Mouse (Mus musculus) cortical plate, adult 2 months (tissue): ENCODE data around the gene Foxn3. TPM values are rescaled to one million over a fixed set of nuclear protein-coding genes. Genes with fewer than 3 reads are reported as not detected.

Experiments
- H3K27ac ChIP-seq: fragments of 200-500 bp; 2 replicates; pipeline ENCODE4 v1.5.1; 2012; ENCODE audit warnings: low read length, control low read depth, inconsistent platforms; ENCODE audit not compliant: insufficient read depth
- H3K4me1 ChIP-seq: fragments of 200-500 bp; 2 replicates; pipeline ENCODE4 v1.6.1; 2011; ENCODE audit warnings: low read length; ENCODE audit not compliant: control insufficient read depth, insufficient read depth
- H3K4me3 ChIP-seq: fragments of 200-500 bp; 2 replicates; pipeline ENCODE4 v1.5.1; 2011; ENCODE audit warnings: mild to moderate bottlenecking, low read length, control low read depth; ENCODE audit not compliant: insufficient read depth
- CTCF ChIP-seq: fragments of 200-500 bp; IDR thresholded peaks from 2 replicates; pipeline ENCODE4 v1.5.1; 2011; ENCODE audit warnings: mild to moderate bottlenecking, control low read depth, low read length; ENCODE audit not compliant: insufficient read depth; ENCODE audit errors: extremely low read depth
- POLR2A ChIP-seq: fragments of 200-500 bp; IDR thresholded peaks from 2 replicates; pipeline ENCODE4 v1.6.1; 2011; ENCODE audit warnings: mild to moderate bottlenecking, low read length, control low read depth; ENCODE audit not compliant: insufficient read depth; ENCODE audit errors: extremely low read depth
- polyA plus RNA-seq: library from polyadenylated mRNA; depleted of rRNA; stranded (reverse); fragments of >200 nt; gene quantifications from 2 replicates; pipeline ENCODE4 v1.2.3, GENCODE M21; 2012

Foxn3 gene
- polyA plus RNA-seq, 1 experiment: 24.9 TPM

DNA sequence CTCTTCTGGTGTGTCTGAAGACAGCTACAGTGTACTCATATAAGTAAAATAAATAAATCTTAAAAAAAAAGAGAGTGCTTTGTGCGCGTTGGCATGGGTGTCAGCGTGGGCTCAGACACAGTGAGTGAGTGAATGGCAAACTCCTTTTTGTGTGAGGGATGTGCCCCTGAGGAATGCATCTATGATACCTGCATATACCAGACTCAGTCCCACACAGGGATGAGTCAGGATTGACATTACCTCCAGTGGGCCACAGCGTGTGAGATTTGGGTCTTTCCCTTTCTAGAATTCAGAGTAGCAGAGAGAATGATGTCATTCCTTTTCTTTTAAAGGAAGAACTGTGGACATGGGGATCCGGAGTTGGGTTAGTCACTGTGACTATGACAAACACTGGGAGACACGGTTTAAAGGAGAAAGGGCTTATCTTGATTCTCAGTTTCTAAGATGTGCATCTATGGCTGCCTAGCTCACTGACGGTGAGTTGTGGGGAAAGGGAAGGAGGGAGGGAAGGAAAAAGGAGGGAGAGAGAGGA, 380.1 kb downstream of the Foxn3 start:
- H3K4me1 ChIP-seq: peaks cover 1% of the 10 kb centered on the region
- no peak overlapping the region for H3K27ac ChIP-seq
- H3K4me3 ChIP-seq: no peak overlapping the region
- TF ChIP-seq POLR2A: no peak
- no peak for TF ChIP-seq CTCF

DNA sequence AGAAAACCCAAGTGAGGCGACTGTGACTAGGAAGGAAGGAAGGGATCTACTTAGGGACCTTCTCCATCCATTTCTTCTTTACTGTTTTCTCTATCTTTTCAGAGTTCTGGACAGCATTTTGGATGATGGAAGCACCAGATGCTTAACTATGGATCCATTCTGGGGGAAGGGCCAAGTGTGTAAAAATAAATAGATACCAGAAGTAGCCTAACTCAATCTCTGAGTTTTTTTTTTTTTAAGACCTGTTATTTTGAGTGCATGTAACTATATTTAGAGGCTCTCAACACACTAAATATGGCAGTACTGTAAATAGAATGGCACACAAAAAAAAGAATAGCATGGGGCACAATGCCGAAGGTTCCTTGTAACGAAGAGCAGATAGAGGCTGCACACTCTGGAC, 381.0 kb downstream of the Foxn3 start:
- H3K4me1 ChIP-seq: peaks cover 1% of the 10 kb centered on the region
- TF ChIP-seq POLR2A (no peak), CTCF (no peak)
- no peak overlapping the region for H3K4me3 ChIP-seq
- no peak overlapping the region for H3K27ac ChIP-seq

DNA sequence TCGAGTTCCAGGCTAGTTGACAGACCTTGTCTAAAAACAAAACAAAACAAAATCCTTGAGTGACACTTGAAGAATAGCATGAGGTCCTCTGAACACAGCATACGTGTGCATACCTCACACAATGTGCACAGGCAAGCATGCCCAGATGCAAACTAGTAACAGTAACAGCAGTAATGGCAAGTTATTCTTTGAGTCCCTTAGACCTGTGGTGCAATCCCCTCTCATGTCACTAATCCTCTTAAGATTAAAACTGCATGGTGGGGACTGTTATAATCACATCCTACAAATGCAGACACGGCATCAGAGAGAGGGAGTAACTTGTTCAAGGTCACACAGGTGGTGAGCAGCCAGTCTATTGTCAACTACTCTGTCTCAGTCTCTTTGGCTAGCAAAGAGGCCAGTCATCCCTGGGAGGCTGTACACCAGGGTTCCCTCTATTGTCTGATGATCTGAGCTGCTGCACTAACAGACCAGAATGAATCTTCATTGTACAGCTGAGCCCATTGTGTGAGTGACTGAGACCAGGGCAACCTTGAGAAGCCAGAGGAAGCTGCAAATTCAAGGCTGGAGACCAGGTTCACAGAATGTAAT, 383.1 kb downstream of the Foxn3 start:
- H3K4me1 ChIP-seq: peaks cover 1% of the 10 kb centered on the region
- TF ChIP-seq POLR2A: no peak
- TF ChIP-seq CTCF: no peak
- H3K4me3 ChIP-seq: no peak overlapping the region
- H3K27ac ChIP-seq: no peak overlapping the region

DNA sequence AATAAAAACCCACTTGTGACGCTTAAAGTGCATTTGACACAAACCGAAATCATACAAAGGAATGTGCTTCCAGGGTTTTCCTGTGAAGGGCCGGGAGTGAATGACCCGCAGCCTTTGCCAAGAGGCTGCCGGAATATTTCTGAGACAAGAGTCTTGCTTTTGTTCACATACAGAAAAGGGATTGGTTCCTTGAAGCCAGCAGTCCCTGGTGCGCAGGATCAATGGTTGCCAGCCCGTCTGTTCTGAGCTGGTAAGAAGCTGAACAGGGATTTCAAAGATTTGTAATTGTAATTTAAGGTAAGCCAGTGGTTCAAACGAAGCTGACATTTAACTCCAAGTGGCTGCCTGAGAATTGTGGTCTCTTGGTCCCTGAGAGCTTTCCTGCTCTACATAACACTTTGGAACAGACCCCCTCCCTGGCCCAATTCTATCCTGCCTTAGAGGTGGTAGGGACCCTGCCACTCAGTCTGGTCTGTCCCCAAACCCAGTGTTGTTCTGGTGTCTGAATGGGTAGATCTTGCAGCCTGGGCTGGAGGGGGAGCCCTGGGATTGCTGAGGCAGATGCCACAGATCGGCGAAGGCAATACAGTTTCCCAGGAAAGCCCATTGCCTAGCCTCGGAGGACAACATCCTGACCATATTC, 388.3 kb downstream of the Foxn3 start:
- Histone ChIP-seq H3K4me3 (no peak overlapping the region), H3K4me1 (no peaks in the 10 kb centered on the region), H3K27ac (no peak overlapping the region)
- TF ChIP-seq POLR2A: no peak
- no peak for TF ChIP-seq CTCF

DNA sequence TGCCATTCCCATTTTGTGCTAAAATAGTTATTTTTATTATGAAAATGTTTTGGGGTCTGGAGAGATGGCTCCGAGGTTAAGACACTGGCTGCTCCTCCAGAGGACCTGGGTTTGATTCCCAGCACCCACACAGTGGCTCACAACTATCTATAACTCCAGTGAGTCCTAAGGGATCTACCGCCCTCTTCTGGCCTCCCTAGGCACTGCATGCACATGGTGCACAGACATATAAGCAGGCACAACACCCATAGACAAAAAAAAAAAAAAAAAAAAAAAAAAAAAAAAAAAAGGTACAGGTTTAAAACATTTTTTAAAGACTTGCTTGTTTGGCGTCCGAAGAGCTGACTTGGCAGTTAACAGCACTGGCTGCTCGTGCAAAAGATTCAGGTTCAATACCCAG, 391.2 kb downstream of the Foxn3 start:
- Histone ChIP-seq H3K4me3 (no peak overlapping the region), H3K4me1 (no peaks in the 10 kb centered on the region), H3K27ac (no peak overlapping the region)
- no peak for TF ChIP-seq CTCF
- no peak for TF ChIP-seq POLR2A

DNA sequence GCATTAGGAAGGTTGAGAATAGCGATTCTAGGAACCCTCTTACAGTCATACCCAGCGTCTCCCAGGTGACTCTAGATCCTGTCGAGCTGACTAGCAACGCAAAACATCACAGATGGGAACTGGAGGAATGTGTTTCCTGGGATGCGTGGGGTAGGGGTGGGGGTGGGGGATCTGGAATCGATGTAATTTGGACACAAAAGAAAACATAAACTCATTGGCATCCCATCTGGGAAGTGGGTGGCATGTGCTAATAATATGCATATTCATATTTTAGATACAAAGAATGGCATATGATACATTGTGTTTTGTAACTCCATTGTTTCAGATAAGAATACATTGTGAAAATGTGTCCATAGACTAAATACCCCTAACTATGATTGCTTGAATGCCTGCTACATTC, 393.5 kb downstream of the Foxn3 start:
- Histone ChIP-seq H3K27ac (no peak overlapping the region), H3K4me3 (no peak overlapping the region), H3K4me1 (no peaks in the 10 kb centered on the region)
- TF ChIP-seq CTCF (no peak), POLR2A (no peak)

DNA sequence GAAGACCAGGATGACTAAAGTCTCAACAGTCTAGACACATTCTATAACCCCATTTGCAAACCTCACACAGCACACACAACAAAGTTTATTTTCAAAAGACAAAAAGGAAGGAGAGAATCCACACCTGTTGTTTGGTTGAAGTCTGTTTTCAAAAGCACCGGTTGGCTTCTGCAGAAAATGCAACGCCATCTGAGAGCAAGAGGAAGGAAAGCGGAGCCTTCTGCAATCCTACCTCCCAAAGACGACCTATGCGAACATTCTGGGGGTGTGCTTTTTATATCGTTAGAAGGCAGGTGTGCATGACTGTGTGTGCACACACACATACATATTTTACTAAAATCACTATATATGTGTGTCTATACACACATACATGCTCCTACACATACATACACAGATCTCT, 397.3 kb downstream of the Foxn3 start:
- no peak overlapping the region for H3K4me3 ChIP-seq
- TF ChIP-seq POLR2A (no peak), CTCF (no peak)
- H3K27ac ChIP-seq: no peak overlapping the region
- H3K4me1 ChIP-seq: no peaks in the 10 kb centered on the region; the same call in 1 of the 2 replicates

DNA sequence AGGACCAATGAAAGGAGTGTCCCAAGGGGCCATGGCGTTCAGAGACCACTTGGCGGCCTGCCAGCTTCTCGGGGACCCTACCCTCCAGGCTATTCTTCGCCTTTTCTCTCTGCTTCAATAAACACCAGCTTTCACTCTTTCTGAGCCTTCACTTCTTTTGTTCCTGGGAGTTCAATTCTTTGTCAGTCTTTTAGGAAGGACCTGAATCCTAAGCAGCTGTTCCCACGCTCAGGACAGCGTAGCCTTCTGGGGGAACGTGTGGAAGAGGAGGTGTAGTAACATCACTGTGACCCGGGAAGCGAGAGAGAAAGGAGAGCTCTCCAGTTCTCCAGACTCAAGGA, 400.1 kb downstream of the Foxn3 start:
- no peak overlapping the region for H3K4me3 ChIP-seq
- TF ChIP-seq POLR2A: no peak
- no peak for TF ChIP-seq CTCF
- H3K27ac ChIP-seq: no peak overlapping the region
- no peaks in the 10 kb centered on the region; the same call in 1 of the 2 replicates for H3K4me1 ChIP-seq

DNA sequence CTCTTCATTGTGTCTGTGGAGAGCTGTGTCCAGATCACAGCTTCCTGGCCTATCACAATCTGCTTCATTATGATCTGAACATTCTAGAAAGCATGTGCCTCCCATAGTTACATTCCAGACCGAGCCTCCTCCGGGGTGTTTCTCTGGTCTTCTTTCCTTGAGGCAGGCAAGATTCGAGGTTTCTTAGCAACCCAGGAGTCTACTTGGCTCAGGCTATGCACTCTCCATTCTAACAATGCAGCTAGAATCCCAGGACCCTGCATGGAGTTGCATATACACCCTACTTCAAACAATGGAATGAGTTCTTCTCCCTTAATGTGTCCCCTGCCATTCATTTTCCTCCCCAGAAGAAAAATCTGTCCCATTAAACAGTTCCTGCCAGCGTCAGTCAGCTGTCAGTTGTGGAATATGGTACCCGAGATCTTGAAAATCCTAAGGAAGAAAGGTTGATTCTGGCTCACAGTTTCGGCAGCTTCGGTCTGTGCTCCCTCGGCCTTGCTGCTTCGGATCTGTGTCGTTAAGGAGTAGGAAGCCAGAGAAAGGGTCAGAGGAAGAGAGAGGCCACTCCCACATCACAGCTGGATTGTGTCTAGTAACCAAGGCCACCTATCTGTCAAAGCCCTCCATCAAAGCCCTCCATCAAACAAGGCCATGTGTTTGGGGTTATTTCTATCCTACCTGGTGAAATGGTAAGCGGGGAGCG, 400.6 kb downstream of the Foxn3 start:
- no peaks in the 10 kb centered on the region; the same call in 1 of the 2 replicates for H3K4me1 ChIP-seq
- H3K27ac ChIP-seq: no peak overlapping the region
- TF ChIP-seq CTCF: no peak
- TF ChIP-seq POLR2A: no peak
- H3K4me3 ChIP-seq: no peak overlapping the region

DNA sequence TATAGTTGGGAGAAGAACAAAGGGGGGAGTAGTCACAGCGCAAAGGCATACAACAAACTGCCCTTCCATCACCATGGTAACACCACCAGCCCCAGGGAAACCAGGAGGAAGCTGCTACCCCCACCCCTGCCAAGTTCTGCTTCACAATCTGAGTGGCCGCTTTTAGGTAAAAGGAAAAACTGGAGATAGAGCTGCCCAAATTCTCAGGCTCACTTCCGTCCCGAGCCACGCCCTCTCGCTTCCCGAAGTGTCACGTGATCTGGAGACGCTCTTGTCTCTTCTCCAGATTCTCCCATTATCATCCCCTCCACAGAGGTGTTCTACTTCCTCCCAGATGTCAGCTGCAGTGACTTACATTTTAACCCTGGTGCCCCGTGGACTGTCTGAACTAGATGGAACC, 401.2 kb downstream of the Foxn3 start:
- H3K27ac ChIP-seq: no peak overlapping the region
- TF ChIP-seq CTCF (no peak), POLR2A (no peak)
- no peaks in the 10 kb centered on the region; the same call in 1 of the 2 replicates for H3K4me1 ChIP-seq
- H3K4me3 ChIP-seq: no peak overlapping the region
